Mouse (Mus musculus): Measurements from ENCODE around the gene Lrba.

The Lrba gene

GRCm38 (mm10) chr3:86253791-86254190 is 29.3 kb downstream of the Lrba start:
- DNase-seq (ENCODE audit: low spot score in 2 of 2) = peak in 1 of 2 experiments; percentile 13

GRCm38 (mm10) chr3:86268074-86268702 is 43.7 kb downstream of the Lrba start:
- DNase-seq (ENCODE audit: low spot score in 2 of 2) = no peak

- no peak for DNase-seq (ENCODE audit: low spot score in 2 of 2)
Observed at GRCm38 (mm10) chr3:86275651-86276050, 51.2 kb downstream of the Lrba start.

- DNase-seq (ENCODE audit: low spot score in 2 of 2) = no peak
Observed at GRCm38 (mm10) chr3:86291326-86291725, 66.8 kb downstream of the Lrba start.

- DNase-seq (ENCODE audit: low spot score in 2 of 2) = no peak
Observed at GRCm38 (mm10) chr3:86294866-86295265, 70.4 kb downstream of the Lrba start.

GRCm38 (mm10) chr3:86296214-86296613 is 71.7 kb downstream of the Lrba start:
- no peak for DNase-seq (ENCODE audit: low spot score in 2 of 2)

GRCm38 (mm10) chr3:86308833-86309232 is 84.4 kb downstream of the Lrba start:
- DNase-seq (ENCODE audit: low spot score in 2 of 2) = no peak

- DNase-seq (ENCODE audit: low spot score in 2 of 2) = no peak
Observed at GRCm38 (mm10) chr3:86310216-86310615, 85.7 kb downstream of the Lrba start.

- no peak for DNase-seq (ENCODE audit: low spot score in 2 of 2)
Observed at GRCm38 (mm10) chr3:86311406-86311805, 86.9 kb downstream of the Lrba start.

- DNase-seq (ENCODE audit: low spot score in 2 of 2) = no peak
Observed at GRCm38 (mm10) chr3:86317636-86318035, 93.2 kb downstream of the Lrba start.

- DNase-seq (ENCODE audit: low spot score in 2 of 2) = no peak
Observed at GRCm38 (mm10) chr3:86328531-86328930, 104.1 kb downstream of the Lrba start.

- no peak for DNase-seq (ENCODE audit: low spot score in 2 of 2)
Observed at GRCm38 (mm10) chr3:86343261-86343660, 118.8 kb downstream of the Lrba start.

GRCm38 (mm10) chr3:86362486-86362885 is 138.0 kb downstream of the Lrba start:
- DNase-seq (ENCODE audit: low spot score in 2 of 2) = peak in 1 of 2 experiments; percentile 3

GRCm38 (mm10) chr3:86371466-86371865 is 147.0 kb downstream of the Lrba start:
- no peak for DNase-seq (ENCODE audit: low spot score in 2 of 2)

GRCm38 (mm10) chr3:86375276-86375675 is 150.8 kb downstream of the Lrba start:
- DNase-seq (ENCODE audit: low spot score in 2 of 2) = no peak

GRCm38 (mm10) chr3:86382557-86382956 is 158.1 kb downstream of the Lrba start:
- no peak for DNase-seq (ENCODE audit: low spot score in 2 of 2)

- DNase-seq (ENCODE audit: low spot score in 2 of 2) = no peak
Observed at GRCm38 (mm10) chr3:86385047-86385446, 160.6 kb downstream of the Lrba start.

- DNase-seq (ENCODE audit: low spot score in 2 of 2) = no peak
Observed at GRCm38 (mm10) chr3:86386246-86386645, 161.8 kb downstream of the Lrba start.

- no peak for DNase-seq (ENCODE audit: low spot score in 2 of 2)
Observed at GRCm38 (mm10) chr3:86423828-86424227, 199.3 kb downstream of the Lrba start.

GRCm38 (mm10) chr3:86426733-86427132 is 202.3 kb downstream of the Lrba start:
- no peak for DNase-seq (ENCODE audit: low spot score in 2 of 2)

GRCm38 (mm10) chr3:86443497-86443896 is 219.0 kb downstream of the Lrba start:
- no peak for DNase-seq (ENCODE audit: low spot score in 2 of 2)

GRCm38 (mm10) chr3:86451211-86451610 is 226.7 kb downstream of the Lrba start:
- DNase-seq (ENCODE audit: low spot score in 2 of 2) = peak in 1 of 2 experiments; percentile 12

GRCm38 (mm10) chr3:86461582-86461981 is 237.1 kb downstream of the Lrba start:
- no peak for DNase-seq (ENCODE audit: low spot score in 2 of 2)

GRCm38 (mm10) chr3:86489992-86490391 is 265.5 kb downstream of the Lrba start:
- no peak for DNase-seq (ENCODE audit: low spot score in 2 of 2)
